Mouse (Mus musculus): ENCODE results near the gene Tbc1d21.

GRCm38 (mm10) chr9:58394605-58395004 is 24.4 kb upstream of the Tbc1d21 start:
- TF ChIP-seq GATA1 (IDR thresholded peaks at IDR 0.05; ENCODE audit: borderline replicate concordance, low read length) (no peak), FLI1 (IDR thresholded peaks at IDR 0.05; ENCODE audit: low read length) (no peak)
